31 mouse cellular contexts compared by ENCODE assay signal in genomic region chr4:102724442-102724841, GRCm38 (mm10). TPM values are rescaled to one million over a fixed set of nuclear protein-coding genes. Genes with fewer than 3 reads are reported as not detected.
DNase-seq lines count a peak whose midpoint lies in the region; ATAC-seq and TF ChIP-seq lines count a peak whose summit lies in the region.
"Had no signal": no experiment of that assay in that cellular context is flagged by ENCODE, and none has a peak within 500 bp of the region (broad histone marks: within the 10 kb centered on the region; RNA-seq: fewer than 3 reads in every experiment).

No protein-coding gene starts in this region.

- DNase-seq in layer of hippocampus, adult 2 months (ENCODE audit: low spot score in 2 of 2) = no peak
- no peak for DNase-seq in layer of hippocampus, postnatal 14 days (ENCODE audit: low spot score in 2 of 2)
- DNase-seq in A20 (ENCODE audit: low read depth, low spot score) = peak; percentile 7
- DNase-seq in MEL (ENCODE audit: low read depth, low spot score) = peak; percentile 16
- DNase-seq in ZHBTc4 (ENCODE audit: low read depth, low spot score) = peak; percentile 40
- no peak for DNase-seq in ovary, postnatal 14 days (ENCODE audit: low spot score)
- DNase-seq: adrenal gland, postnatal 14 days; cerebellum, adult 11-12 months; cerebellum, adult 9-11 months; gastrocnemius, postnatal 14 days; heart, postnatal 36 days; kidney, adult 18-20 months; kidney, postnatal 36 days; liver; right cerebral cortex, postnatal 14 days; thymus, postnatal 14 days had no signal

- H3K79me2 ChIP-seq in MEL (ENCODE audit: control insufficient read depth, insufficient read depth, low read length, poor library complexity) = no peaks in the 10 kb centered on the region

- no peak overlapping the region for H3K4me3 ChIP-seq in layer of hippocampus, adult 2 months
- H3K4me3 ChIP-seq in MEL (ENCODE audit: control insufficient read depth in 1 of 2, insufficient read depth in 1 of 2, low read depth in 2 of 2, low read length in 2 of 2) = no peak overlapping the region
- no peak overlapping the region for H3K4me3 ChIP-seq in heart, embryonic 12.5 days
- H3K4me3 ChIP-seq: embryonic facial prominence, embryonic 13.5 days; erythroblast, embryonic 14.5 days; heart, embryonic 15.5 days; hindbrain, embryonic 12.5 days; kidney, embryonic 15.5 days; liver, embryonic 15.5 days; midbrain, embryonic 13.5 days; neural tube, embryonic 13.5 days; stomach, embryonic 15.5 days had no signal

- no peaks in the 10 kb centered on the region for H3K36me3 ChIP-seq in MEL (ENCODE audit: control insufficient read depth in 1 of 2, insufficient read depth in 2 of 2, low read length in 2 of 2)
- no peaks in the 10 kb centered on the region for H3K36me3 ChIP-seq in heart, embryonic 12.5 days
- H3K36me3 ChIP-seq: embryonic facial prominence, embryonic 13.5 days; heart, embryonic 15.5 days; hindbrain, embryonic 12.5 days; kidney, embryonic 15.5 days; liver, embryonic 15.5 days; midbrain, embryonic 13.5 days; neural tube, embryonic 13.5 days; stomach, embryonic 15.5 days had no signal

- no peaks in the 10 kb centered on the region; a peak in 2 of 4 replicates for H3K27me3 ChIP-seq in MEL (ENCODE audit: control insufficient read depth in 1 of 2, insufficient read depth in 2 of 2, low read length in 2 of 2)
- no peaks in the 10 kb centered on the region for H3K27me3 ChIP-seq in heart, embryonic 12.5 days (replicated peaks)
- H3K27me3 ChIP-seq: embryonic facial prominence, embryonic 13.5 days; heart, embryonic 15.5 days; hindbrain, embryonic 12.5 days; kidney, embryonic 15.5 days; liver, embryonic 15.5 days; midbrain, embryonic 13.5 days; neural tube, embryonic 13.5 days; stomach, embryonic 15.5 days had no signal

- no peak overlapping the region for H3K27ac ChIP-seq in layer of hippocampus, adult 2 months
- H3K27ac ChIP-seq in MEL (ENCODE audit: control insufficient read depth, low read depth, low read length) = no peak overlapping the region
- H3K27ac ChIP-seq in heart, embryonic 12.5 days (ENCODE audit: poor library complexity, severe bottlenecking) = no peak overlapping the region
- H3K27ac ChIP-seq: embryonic facial prominence, embryonic 13.5 days; heart, embryonic 15.5 days; hindbrain, embryonic 12.5 days; kidney, embryonic 15.5 days; liver, embryonic 15.5 days; macrophage; midbrain, embryonic 13.5 days; neural tube, embryonic 13.5 days; stomach, embryonic 15.5 days had no signal

- TF ChIP-seq RAD21 in MEL (IDR thresholded peaks at IDR 0.05; ENCODE audit: low read depth, low read length) = peak; percentile 38

- no peak for TF ChIP-seq POLR2A in MEL (IDR thresholded peaks at IDR 0.05; ENCODE audit: control insufficient read depth in 1 of 2, insufficient read depth in 1 of 2, low read depth in 1 of 2, low read length in 2 of 2, poor library complexity in 1 of 2)

- peak; percentile 24; the same call in 1 of the 2 replicates for TF ChIP-seq CTCF in layer of hippocampus, adult 2 months (conservative IDR thresholded peaks at IDR 0.05)
- peak; percentile 4 to 61 (median 13); a peak in 3 of 6 replicates for TF ChIP-seq CTCF in MEL (IDR thresholded peaks at IDR 0.05 in 2 of 3, conservative IDR thresholded peaks at IDR 0.05 in 1 of 3; ENCODE audit: control insufficient read depth in 1 of 3, insufficient read depth in 1 of 3, low read depth in 2 of 3, low read length in 3 of 3, poor library complexity in 1 of 3, severe bottlenecking in 1 of 3)

- no peak overlapping the region for H3K4me2 ChIP-seq in heart, embryonic 12.5 days
- H3K4me2 ChIP-seq: embryonic facial prominence, embryonic 13.5 days; heart, embryonic 15.5 days; hindbrain, embryonic 12.5 days; kidney, embryonic 15.5 days; liver, embryonic 15.5 days; midbrain, embryonic 13.5 days; neural tube, embryonic 13.5 days; stomach, embryonic 15.5 days had no signal

- 67% methylated on average over 5 of the region's 5 CpGs for WGBS in heart, embryonic 12.5 days

- no peak overlapping the region for H3K9ac ChIP-seq in MEL (ENCODE audit: control insufficient read depth, low read depth, low read length, poor library complexity, severe bottlenecking)
- H3K9ac ChIP-seq in heart, embryonic 12.5 days = no peak overlapping the region
- H3K9ac ChIP-seq: embryonic facial prominence, embryonic 13.5 days; heart, embryonic 15.5 days; hindbrain, embryonic 12.5 days; kidney, embryonic 15.5 days; liver, embryonic 15.5 days; midbrain, embryonic 13.5 days; neural tube, embryonic 13.5 days; stomach, embryonic 15.5 days had no signal

- ATAC-seq in erythroblast, adult 5-6 weeks (replicated peaks; ENCODE audit: low FRiP score, poor library complexity, severe bottlenecking) = no peak
- ATAC-seq in heart, embryonic 12.5 days (ENCODE audit: insufficient number of reproducible peaks, low FRiP score) = no peak
- ATAC-seq: CD4-positive, CD25-positive, alpha-beta regulatory T cell, adult 4 months; forebrain, embryonic 16.5 days; inflammation-experienced regulatory T-cells, adult 6 months; midbrain, embryonic 13.5 days had no signal

- no peaks in the 10 kb centered on the region for H3K4me1 ChIP-seq in MEL (ENCODE audit: control insufficient read depth in 1 of 2, insufficient read depth in 2 of 2, low read length in 2 of 2)
- H3K4me1 ChIP-seq in heart, embryonic 12.5 days (replicated peaks) = no peaks in the 10 kb centered on the region
- H3K4me1 ChIP-seq: embryonic facial prominence, embryonic 13.5 days; heart, embryonic 15.5 days; hindbrain, embryonic 12.5 days; kidney, embryonic 15.5 days; liver, embryonic 15.5 days; midbrain, embryonic 13.5 days; neural tube, embryonic 13.5 days; stomach, embryonic 15.5 days had no signal

- TF ChIP-seq EP300 in MEL (IDR thresholded peaks at IDR 0.05; ENCODE audit: low read depth in 1 of 2, low read length in 2 of 2) = no peak

- H3K9me3 ChIP-seq in MEL (replicated peaks; ENCODE audit: insufficient read depth, low read length) = no peaks in the 10 kb centered on the region
- no peaks in the 10 kb centered on the region for H3K9me3 ChIP-seq in heart, embryonic 12.5 days (replicated peaks)
- H3K9me3 ChIP-seq: embryonic facial prominence, embryonic 13.5 days; heart, embryonic 15.5 days; hindbrain, embryonic 12.5 days; kidney, embryonic 15.5 days; liver, embryonic 15.5 days; midbrain, embryonic 13.5 days; neural tube, embryonic 13.5 days; stomach, embryonic 15.5 days had no signal

TF ChIP-seq in MEL, 35 proteins besides CTCF, POLR2A, EP300 and RAD21:
- TF ChIP-seq RCOR1 (IDR thresholded peaks at IDR 0.05; ENCODE audit: low read depth, low read length) = no peak
- no peak for TF ChIP-seq ELF1 (IDR thresholded peaks at IDR 0.05; ENCODE audit: low read depth, low read length)
- TF ChIP-seq USF1 (IDR thresholded peaks at IDR 0.05; ENCODE audit: low read depth, low read length) = no peak
- TF ChIP-seq TCF12 (IDR thresholded peaks at IDR 0.05; ENCODE audit: low read depth, low read length) = no peak
- peak; percentile 18; the same call in 1 of the 2 replicates for TF ChIP-seq ZC3H11A (IDR thresholded peaks at IDR 0.05; ENCODE audit: low read depth, low read length)
- TF ChIP-seq SMC3 (IDR thresholded peaks at IDR 0.05; ENCODE audit: low read depth, low read length) = peak; percentile 39

RNA-seq across cellular contexts. Expression of gene Sgip1, which starts 16.7 kb away (rescaled TPM):
- total RNA-seq in layer of hippocampus, adult 2 months (2021) = 100 to 1,000 TPM; 278 to 293 TPM
- total RNA-seq in layer of hippocampus, postnatal 14 days (2021) = 100 to 1,000 TPM; 277 to 311 TPM
- 0.92 and 1.0 TPM in 2 replicates for total RNA-seq in MEL (2012; rRNA removed)
- polyA plus RNA-seq in MEL (2012; ENCODE audit: insufficient read depth in 1 of 2, insufficient read length in 2 of 2, low read depth in 1 of 2, low replicate concordance in 2 of 2, missing spikeins in 1 of 2) = 1 to 10 TPM in 1 of 2 experiments, not detected in 1; 5.6 TPM
- total RNA-seq in erythroblast, adult 5-6 weeks (2015; ENCODE audit: low replicate concordance) = 0.84 and 3.1 TPM in 2 replicates
- 0.60 and 0.84 TPM in 2 replicates for total RNA-seq in erythroblast, adult 5-6 weeks (2017; ENCODE audit: low replicate concordance)
- polyA plus RNA-seq in heart, embryonic 12.5 days (2016; fragmentation: Nextera tagmentation; extraction: Ambion mirVana) = 1.7 and 2.2 TPM in 2 replicates
- polyA plus RNA-seq: erythroblast, embryonic 14.5 days had no signal

Comparison
In these comparisons a context has a peak if more than half of its experiments do, and no peak if none do; other contexts are left out.
1. DNase-seq: peak in A20 (single experiment), MEL (single experiment) and ZHBTc4 (single experiment); none in layer of hippocampus, adult 2 months (0 of 2), layer of hippocampus, postnatal 14 days (0 of 2) and ovary, postnatal 14 days (single experiment).
2. RNA of gene Sgip1, which starts 16.7 kb away (total RNA-seq): 277 to 311 TPM in layer of hippocampus, postnatal 14 days and 278 to 293 TPM in layer of hippocampus, adult 2 months; 0.60 to 3.1 TPM in erythroblast, adult 5-6 weeks and 0.92 to 1.0 TPM in MEL; every median in the first group is over 10 times any median in the second.